Mouse (Mus musculus) forebrain, embryonic 14.5 days (tissue): Measurements from ENCODE around the gene Best1. TPM values are rescaled to one million over a fixed set of nuclear protein-coding genes. Genes with fewer than 3 reads are reported as not detected.

Experiments used
- ATAC-seq: fragments of 200-750 bp; cut with Nextera tagmentation; 2 replicates; pipeline ENCODE4 v1.8.0; 2017; ENCODE audit warnings: mild to moderate bottlenecking, moderate library complexity
- DNase-seq: peaks from one replicate; pipeline ENCODE4 v3.0.0-alpha.2; 2015; ENCODE audit warnings: low spot score
- H3K27ac ChIP-seq: fragments of 300-500 bp; sonication (generic); 2 replicates; pipeline ENCODE4 v1.5.1; 2014; ENCODE audit warnings: low read depth, mild to moderate bottlenecking, control low read depth, low read length, moderate library complexity
- H3K27me3 ChIP-seq: fragments of 300-500 bp; sonication (generic); replicated peaks from 2 replicates; pipeline ENCODE4 v1.6.1; 2014; ENCODE audit warnings: low read length, control low read depth, mixed read lengths; ENCODE audit not compliant: control insufficient read depth, insufficient read depth
- H3K36me3 ChIP-seq: fragments of 300-500 bp; sonication (generic); 2 replicates; pipeline ENCODE4 v1.6.1; 2014; ENCODE audit warnings: low read length, control low read depth; ENCODE audit not compliant: control insufficient read depth, insufficient read depth
- H3K4me1 ChIP-seq: fragments of 300-500 bp; sonication (generic); 2 replicates; pipeline ENCODE4 v1.6.1; 2014; ENCODE audit warnings: antibody characterized with exemption, low read length, control low read depth; ENCODE audit not compliant: control insufficient read depth, insufficient read depth
- H3K4me2 ChIP-seq: fragments of 300-500 bp; sonication (generic); 2 replicates; pipeline ENCODE4 v1.6.1; 2014; ENCODE audit warnings: mild to moderate bottlenecking, control low read depth, low read length
- H3K4me3 ChIP-seq: fragments of 300-500 bp; sonication (generic); 2 replicates; pipeline ENCODE4 v1.5.1; 2014; ENCODE audit warnings: low read depth, low read length, control low read depth
- H3K9ac ChIP-seq: fragments of 300-500 bp; sonication (generic); 2 replicates; pipeline ENCODE4 v1.6.1; 2014; ENCODE audit warnings: mild to moderate bottlenecking, low read length, control low read depth, moderate library complexity
- H3K9me3 ChIP-seq: fragments of 300-500 bp; sonication (generic); replicated peaks from 2 replicates; pipeline ENCODE4 v1.6.1; 2016; ENCODE audit warnings: low read length, control low read depth, mixed read lengths; ENCODE audit not compliant: control insufficient read depth
- WGBS: fragments of 180-500 bp; shearing (Covaris S2); extraction: QIAGEN DNeasy Blood & Tissue Kit; methylation state at CpG from one replicate; pipeline ENCODE4 v1.1.7; 2014; 5-methylcytosine and 5-hydroxymethylcytosine counted together
- polyA plus RNA-seq: library from polyadenylated mRNA; unstranded; fragments of >200 nt; fragmentation: Nextera tagmentation; extraction: Ambion mirVana; gene quantifications from 2 replicates; pipeline ENCODE4 v1.2.1, GENCODE M21; 2014

The Best1 gene
- polyA plus RNA-seq, 1 experiment from 2014 or later, result 1.4 TPM

- Histone ChIP-seq H3K36me3 (peaks cover 23% of the 10 kb centered on the region), H3K9ac (no peak overlapping the region), H3K4me3 (no peak overlapping the region), H3K27ac (no peak overlapping the region), H3K27me3 (no peaks in the 10 kb centered on the region), H3K9me3 (no peaks in the 10 kb centered on the region), H3K4me1 (no peaks in the 10 kb centered on the region), H3K4me2 (no peak overlapping the region)
- DNase-seq (peak; percentile 21), ATAC-seq (no peak)
- WGBS, result 65% methylated on average over 17 of the region's 17 CpGs
Observed at GRCm38 (mm10) chr19:9989171-9989883, 12.1 kb downstream of the Best1 start.

DNA sequence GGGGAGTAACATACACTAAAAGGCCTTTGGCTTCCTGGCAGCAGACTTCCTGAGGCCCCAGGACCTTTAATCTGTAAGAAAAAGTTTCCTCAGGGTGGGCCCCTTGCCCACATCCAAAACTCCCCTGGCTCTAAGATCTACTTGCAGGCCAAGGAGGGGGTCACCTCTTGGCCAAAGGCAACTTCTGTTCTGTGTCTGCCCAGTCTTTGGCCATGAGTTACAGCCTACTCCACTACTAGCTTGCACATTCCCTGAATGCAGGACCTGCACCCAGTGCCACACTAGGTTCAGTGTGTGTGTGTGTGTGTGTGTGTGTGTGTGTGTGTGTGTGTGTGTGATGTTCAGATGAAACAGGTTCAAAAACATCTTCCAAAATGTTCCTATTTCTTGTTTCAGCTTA, 13.8 kb downstream of the Best1 start:
- peaks cover 27% of the 10 kb centered on the region for H3K36me3 ChIP-seq
- ATAC-seq (no peak), DNase-seq (no peak)
- H3K4me3 ChIP-seq, result no peak overlapping the region
- H3K4me2 ChIP-seq, result no peak overlapping the region
- H3K4me1 ChIP-seq, result peaks cover 9% of the 10 kb centered on the region
- H3K27me3 ChIP-seq, result no peaks in the 10 kb centered on the region
- H3K27ac ChIP-seq, result no peak overlapping the region
- H3K9me3 ChIP-seq, result no peaks in the 10 kb centered on the region
- no peak overlapping the region for H3K9ac ChIP-seq

- DNase-seq (no peak), ATAC-seq (no peak)
- Histone ChIP-seq H3K27me3 (no peaks in the 10 kb centered on the region), H3K9me3 (no peaks in the 10 kb centered on the region), H3K4me3 (no peak overlapping the region), H3K9ac (no peak overlapping the region), H3K27ac (no peak overlapping the region), H3K4me1 (peaks cover 9% of the 10 kb centered on the region), H3K36me3 (peaks cover 27% of the 10 kb centered on the region), H3K4me2 (no peak overlapping the region)
- 61% methylated on average over 6 of the region's 6 CpGs for WGBS
Observed at GRCm38 (mm10) chr19:9987192-9987591, 14.2 kb downstream of the Best1 start.

DNA sequence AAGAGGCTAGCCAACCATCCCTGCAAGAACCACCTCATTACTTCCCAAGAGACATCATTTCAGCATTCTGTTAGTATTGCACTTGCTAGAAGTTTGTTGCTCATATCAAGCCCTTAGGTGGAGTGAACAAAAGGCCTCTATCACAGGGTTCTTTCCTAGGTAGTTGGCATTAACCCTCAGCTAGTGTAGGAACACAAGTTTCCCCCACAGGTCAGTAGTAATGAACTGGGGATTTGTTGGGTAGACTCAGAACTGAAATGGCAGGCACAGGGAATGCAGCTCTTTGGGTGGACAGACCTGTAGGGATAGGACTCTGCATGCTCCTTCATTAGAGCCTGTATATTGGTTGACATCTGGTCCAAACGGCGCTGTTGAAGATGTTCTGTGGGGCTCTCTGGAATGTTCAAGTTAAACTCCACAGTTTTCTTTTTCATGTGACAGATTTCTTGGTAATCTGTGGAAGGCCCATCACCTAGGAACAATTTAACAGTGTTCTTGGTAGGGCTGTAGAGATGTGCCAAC, 15.5 kb downstream of the Best1 start:
- no peaks in the 10 kb centered on the region for H3K27me3 ChIP-seq
- H3K9ac ChIP-seq, result no peak overlapping the region
- no peak overlapping the region for H3K4me2 ChIP-seq
- DNase-seq, result no peak
- WGBS, result 99% methylated on average over 2 of the region's 2 CpGs
- peaks cover 27% of the 10 kb centered on the region for H3K36me3 ChIP-seq
- H3K4me1 ChIP-seq, result peaks cover 16% of the 10 kb centered on the region
- H3K9me3 ChIP-seq, result no peaks in the 10 kb centered on the region
- no peak overlapping the region for H3K27ac ChIP-seq
- no peak for ATAC-seq
- H3K4me3 ChIP-seq, result no peak overlapping the region

DNA sequence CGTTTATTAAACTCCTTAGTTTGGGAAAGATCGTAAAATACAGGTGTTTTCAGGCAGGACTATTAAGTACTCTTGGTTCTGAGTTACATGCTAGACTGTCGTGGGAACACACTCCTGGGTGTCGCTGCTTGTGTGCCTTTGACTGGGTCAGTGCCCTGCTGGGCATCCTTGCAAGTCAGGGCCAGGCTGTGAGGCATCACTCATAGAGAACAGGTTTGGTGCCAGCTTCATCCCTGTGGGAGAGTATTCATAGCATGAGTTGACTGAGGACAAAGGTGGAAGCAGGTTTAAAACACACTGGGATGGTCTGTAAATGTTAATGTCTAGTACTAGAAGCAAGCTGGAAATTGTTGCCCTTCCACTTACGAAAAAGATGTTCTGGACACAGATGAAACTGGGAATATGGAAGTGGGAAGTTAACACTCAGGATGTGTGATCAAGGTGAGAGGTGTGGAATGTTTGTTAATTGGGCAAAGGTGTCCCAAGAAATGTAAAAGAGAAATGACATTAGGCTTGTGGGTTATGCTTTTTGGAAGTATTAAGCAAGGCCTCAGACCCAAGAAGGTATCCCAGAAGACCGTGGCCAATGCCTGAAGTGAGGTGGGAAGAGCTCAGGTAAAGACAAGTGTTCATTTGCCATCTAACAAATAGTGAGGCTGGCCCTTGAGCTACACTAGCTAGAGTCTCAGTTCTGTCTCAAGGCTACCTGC, 16.1 kb downstream of the Best1 start:
- H3K9ac ChIP-seq, result no peak overlapping the region
- H3K36me3 ChIP-seq, result peaks cover 27% of the 10 kb centered on the region
- ATAC-seq (no peak), DNase-seq (no peak)
- H3K4me2 ChIP-seq, result no peak overlapping the region
- no peak overlapping the region for H3K27ac ChIP-seq
- no peaks in the 10 kb centered on the region for H3K27me3 ChIP-seq
- H3K4me3 ChIP-seq, result no peak overlapping the region
- peaks cover 16% of the 10 kb centered on the region for H3K4me1 ChIP-seq
- H3K9me3 ChIP-seq, result no peaks in the 10 kb centered on the region
- WGBS, result 90% methylated on average over 6 of the region's 6 CpGs

GRCm38 (mm10) chr19:9984111-9985055, 17.1 kb downstream of the Best1 start:
- Histone ChIP-seq H3K4me3 (peak overlapping the region; percentile 93; the same call in 1 of the 2 replicates), H3K9me3 (no peaks in the 10 kb centered on the region), H3K36me3 (peaks cover 27% of the 10 kb centered on the region), H3K27me3 (no peaks in the 10 kb centered on the region), H3K4me1 (peaks cover 16% of the 10 kb centered on the region), H3K27ac (no peak overlapping the region), H3K9ac (peak overlapping the region; percentile 91), H3K4me2 (peak overlapping the region; percentile 94)
- DNase-seq (no peak), ATAC-seq (no peak)
- WGBS, result 94% methylated on average over 20 of the region's 20 CpGs

GRCm38 (mm10) chr19:9982852-9983542, 18.4 kb downstream of the Best1 start:
- Histone ChIP-seq H3K4me2 (peak overlapping the region; percentile 94), H3K27ac (peak overlapping the region; percentile 86), H3K4me1 (peaks cover 16% of the 10 kb centered on the region), H3K9ac (peak overlapping the region; percentile 91), H3K27me3 (no peaks in the 10 kb centered on the region), H3K4me3 (peak overlapping the region; percentile 93), H3K9me3 (no peaks in the 10 kb centered on the region), H3K36me3 (peaks cover 27% of the 10 kb centered on the region)
- ATAC-seq (peak; percentile 74), DNase-seq (peak; percentile 53)
- WGBS, result under 1% methylated on average over 30 of the region's 31 CpGs

DNA sequence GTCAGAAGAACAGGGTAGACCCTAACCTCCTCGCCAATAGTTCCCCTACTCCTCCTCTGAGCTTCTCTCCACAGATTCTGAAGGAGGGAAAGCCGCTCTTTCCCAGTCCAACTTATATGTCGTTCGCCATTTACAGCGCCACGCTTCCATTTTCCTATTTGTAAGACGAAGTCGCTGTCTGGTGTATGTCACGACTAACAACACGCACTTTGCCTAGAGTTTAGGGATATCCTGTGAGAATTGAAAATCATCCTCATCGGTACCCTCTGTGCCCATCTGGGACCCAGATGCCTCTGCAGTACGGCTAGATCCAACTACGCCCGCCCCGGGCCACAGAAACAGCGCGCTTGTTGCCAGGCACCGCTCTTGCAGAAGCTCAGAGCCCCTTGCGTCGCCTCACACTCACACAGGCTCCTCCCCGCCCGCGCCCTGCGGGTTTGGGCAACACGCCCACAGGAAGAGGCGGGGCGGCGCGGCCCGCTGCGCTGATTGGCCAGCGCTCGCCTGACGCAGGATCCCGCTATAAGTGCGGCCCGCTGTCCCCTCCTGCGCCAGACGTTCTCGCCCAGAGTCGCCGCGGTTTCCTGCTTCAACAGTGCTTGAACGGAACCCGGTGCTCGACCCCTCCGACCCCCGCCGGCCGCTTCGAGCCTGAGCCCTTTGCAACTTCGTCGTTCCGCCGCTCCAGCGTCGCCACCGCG, 19.1 kb downstream of the Best1 start:
- peak overlapping the region; percentile 93 for H3K4me3 ChIP-seq
- peak overlapping the region; percentile 86 for H3K27ac ChIP-seq
- under 1% methylated on average over 58 of the region's 59 CpGs for WGBS
- peaks cover 16% of the 10 kb centered on the region for H3K4me1 ChIP-seq
- DNase-seq (peak; percentile 98), ATAC-seq (peak; percentile 99)
- H3K9ac ChIP-seq, result peak overlapping the region; percentile 91
- no peaks in the 10 kb centered on the region for H3K9me3 ChIP-seq
- no peaks in the 10 kb centered on the region for H3K27me3 ChIP-seq
- H3K36me3 ChIP-seq, result peaks cover 27% of the 10 kb centered on the region
- peak overlapping the region; percentile 94 for H3K4me2 ChIP-seq
